Mouse (Mus musculus): ENCODE measurements at regions not wholly inside any gene's neighbourhood (a gene's known extent, or its start where the extent isn't known, plus 50 kb on each side); places are given as distances from the start of the nearest gene placed in this dataset.

DNA sequence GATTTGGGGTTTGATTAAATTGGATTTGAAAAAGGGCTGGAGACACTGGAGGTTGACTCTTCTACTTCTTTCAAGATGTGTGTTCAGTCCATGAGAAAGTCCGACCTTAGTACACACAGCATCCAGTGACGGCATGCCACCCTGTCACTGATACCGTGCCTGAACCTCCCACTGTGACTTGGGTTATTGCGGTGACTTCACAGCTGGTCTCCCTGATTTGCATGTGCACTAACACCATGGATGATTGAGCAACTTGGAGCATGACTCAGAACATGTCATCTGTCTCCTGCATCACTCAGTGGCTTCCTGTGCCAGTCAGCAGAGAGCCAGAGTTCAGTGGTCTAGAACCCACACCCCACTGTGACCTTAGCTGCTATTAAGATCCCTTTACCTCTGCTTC, 208.3 kb downstream of the Rnf144a start:
- no peak for TF ChIP-seq CTCF (IDR thresholded peaks at IDR 0.05; ENCODE audit: borderline replicate concordance, insufficient read depth, low read depth, low read length)
- TF ChIP-seq POLR2A (IDR thresholded peaks at IDR 0.05; ENCODE audit: borderline replicate concordance, insufficient read depth, low read length) = no peak
